Mouse (Mus musculus) liver, embryonic 14.5 days (tissue): ENCODE results near the gene Tmem269.

Experiments
- CTCF ChIP-seq: IDR thresholded peaks from 2 replicates; pipeline ENCODE4 v1.5.1; 2016; ENCODE audit warnings: antibody characterized with exemption, low read depth, control low read depth
- EP300 ChIP-seq: IDR thresholded peaks from 2 replicates; pipeline ENCODE4 v1.6.1; 2016; ENCODE audit warnings: antibody characterized with exemption, low read depth

DNA sequence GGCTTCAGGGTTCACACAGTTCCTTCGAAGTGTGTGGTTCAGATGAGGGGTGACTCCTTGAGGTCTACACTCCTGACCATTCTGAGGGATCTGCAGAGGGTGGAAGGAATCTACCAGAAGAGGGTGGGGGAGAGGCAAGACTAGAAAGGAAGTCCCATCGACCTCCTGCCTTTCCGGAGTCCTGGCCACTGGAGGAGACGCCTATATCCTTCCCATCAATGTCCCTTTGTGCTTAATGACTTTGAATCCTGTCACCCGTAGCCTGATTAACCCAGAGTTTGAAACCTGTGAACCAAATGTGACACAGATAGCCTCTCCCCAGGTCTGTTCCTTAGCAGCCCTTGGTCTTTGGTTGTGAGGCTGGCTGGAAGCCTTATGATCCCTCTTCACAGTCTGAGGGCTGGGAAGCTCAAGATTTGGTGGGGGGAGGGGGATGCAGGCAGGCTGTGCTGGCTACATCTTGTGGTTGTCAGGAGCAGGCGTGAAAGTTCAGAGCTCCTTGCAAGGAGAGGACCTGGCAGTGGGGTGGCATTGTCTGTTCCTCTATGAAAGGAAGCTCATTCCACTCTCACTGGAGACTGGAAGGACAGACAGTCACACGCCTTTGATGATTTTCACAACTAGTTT is 43.2 kb upstream of the Tmem269 start:
- TF ChIP-seq CTCF (no peak), EP300 (no peak)
